Mouse (Mus musculus): Measurements from ENCODE around the gene Kctd6.

Gene Kctd6

GRCm38 (mm10) chr14:8213803-8214224 lies at the start of gene Kctd6:
Gene Kctd6 (plus strand): TSS chr14:8214140.
- DNase-seq (ENCODE audit: low spot score in 2 of 2): peak; percentile 95 to 96

- no peak for DNase-seq (ENCODE audit: low spot score in 2 of 2)
These were observed 49.5 kb upstream of the Kctd6 start for GRCm38 (mm10) chr14:8164463-8164862.

GRCm38 (mm10) chr14:8172507-8173410 lies 41.2 kb upstream of the Kctd6 start, which contains the start of gene Pdhb:
Gene Pdhb (minus strand): TSS chr14:8173025.
- peak; percentile 99 for DNase-seq (ENCODE audit: low spot score in 2 of 2)

GRCm38 (mm10) chr14:8173542-8174250 lies 40.2 kb upstream of the Kctd6 start:
- peak; percentile 46 to 50 for DNase-seq (ENCODE audit: low spot score in 2 of 2)

DNA sequence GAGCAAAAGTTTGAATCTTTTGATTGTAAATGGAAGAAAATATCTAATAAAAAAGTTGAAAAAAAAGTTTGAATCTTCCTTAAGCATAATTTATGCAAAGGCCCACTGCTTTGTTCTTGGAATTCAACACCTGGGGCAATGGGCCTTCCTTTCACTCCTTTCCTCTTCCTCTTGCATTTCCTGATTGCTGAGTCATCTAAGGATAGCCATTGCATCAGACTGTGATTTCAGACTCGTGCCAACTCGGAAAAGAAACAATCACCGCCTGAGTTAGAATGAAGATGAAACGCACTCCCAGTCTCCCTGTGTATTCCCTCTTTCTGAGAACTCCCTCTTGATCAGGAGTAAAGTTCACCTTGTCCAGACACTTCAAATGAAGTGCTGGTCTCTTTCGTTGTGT lies 39.3 kb upstream of the Kctd6 start:
- DNase-seq (ENCODE audit: low spot score in 2 of 2): no peak

DNA sequence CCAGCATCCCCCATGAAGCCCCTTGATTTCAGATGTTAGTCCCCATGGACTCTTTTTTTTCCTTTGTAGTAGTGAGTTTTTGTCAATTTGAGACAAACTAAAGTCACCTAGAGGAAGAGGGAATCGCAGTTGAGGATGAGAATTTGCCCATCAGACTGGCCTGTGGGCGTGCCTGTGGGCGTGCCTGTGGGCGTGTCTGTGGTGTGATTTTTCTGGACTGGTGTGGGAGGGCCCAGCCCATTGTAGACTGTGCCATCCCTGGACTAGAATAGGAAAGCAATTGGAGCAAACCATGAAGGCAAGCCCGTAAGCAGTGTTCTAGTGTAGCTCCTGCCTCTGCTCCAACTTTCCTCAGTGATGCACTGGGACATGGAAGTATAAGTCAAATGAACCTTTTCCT lies 37.7 kb upstream of the Kctd6 start:
- DNase-seq (ENCODE audit: low spot score in 2 of 2): no peak

- no peak for DNase-seq (ENCODE audit: low spot score in 2 of 2)
These were observed 33.4 kb upstream of the Kctd6 start for GRCm38 (mm10) chr14:8180371-8181035.

GRCm38 (mm10) chr14:8183330-8183729 lies 30.6 kb upstream of the Kctd6 start:
- no peak for DNase-seq (ENCODE audit: low spot score in 2 of 2)

- peak; percentile 70 to 78 for DNase-seq (ENCODE audit: low spot score in 2 of 2)
These were observed 27.5 kb upstream of the Kctd6 start for GRCm38 (mm10) chr14:8186278-8187045.

GRCm38 (mm10) chr14:8190556-8190955 lies 23.4 kb upstream of the Kctd6 start:
- DNase-seq (ENCODE audit: low spot score in 2 of 2): no peak

DNA sequence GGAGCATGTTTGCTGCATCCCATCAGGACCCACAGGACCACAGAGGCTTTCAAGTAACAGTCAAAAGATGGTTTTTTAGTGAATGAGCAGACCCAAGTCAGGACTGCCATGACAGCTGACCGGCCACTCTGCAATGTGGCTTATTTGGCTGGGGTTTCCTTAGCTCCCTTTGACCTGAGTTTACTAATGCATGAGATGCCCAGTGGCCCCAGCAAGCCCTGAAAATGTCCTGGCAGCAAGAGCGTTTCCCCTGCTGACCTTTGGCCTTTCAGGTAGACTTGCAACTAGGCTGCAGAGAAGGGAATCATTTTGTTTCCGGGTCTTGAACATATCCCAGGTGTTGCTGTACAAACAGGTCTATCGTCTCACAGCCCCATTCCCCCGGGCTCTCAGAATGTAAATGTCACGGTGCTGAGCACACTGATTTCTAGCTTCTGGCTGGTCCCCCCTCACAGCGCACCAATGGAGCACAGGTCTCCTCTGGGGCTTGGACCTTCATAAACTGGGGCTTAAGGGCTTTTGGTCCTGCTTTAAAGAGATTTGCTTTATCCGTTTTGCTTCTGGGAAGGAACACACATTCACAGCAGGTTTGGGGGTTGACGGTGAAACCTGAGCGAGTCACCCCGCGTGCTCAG lies 22.5 kb upstream of the Kctd6 start:
- DNase-seq (ENCODE audit: low spot score in 2 of 2): no peak

GRCm38 (mm10) chr14:8192727-8193126 lies 21.2 kb upstream of the Kctd6 start:
- DNase-seq (ENCODE audit: low spot score in 2 of 2): no peak

GRCm38 (mm10) chr14:8200769-8201168 lies 13.2 kb upstream of the Kctd6 start:
- DNase-seq (ENCODE audit: low spot score in 2 of 2): no peak

GRCm38 (mm10) chr14:8201715-8202114 lies 12.2 kb upstream of the Kctd6 start:
- DNase-seq (ENCODE audit: low spot score in 2 of 2): no peak

- DNase-seq (ENCODE audit: low spot score in 2 of 2): peak; percentile 33 to 44
These were observed 7.6 kb upstream of the Kctd6 start for GRCm38 (mm10) chr14:8206179-8206910.

DNA sequence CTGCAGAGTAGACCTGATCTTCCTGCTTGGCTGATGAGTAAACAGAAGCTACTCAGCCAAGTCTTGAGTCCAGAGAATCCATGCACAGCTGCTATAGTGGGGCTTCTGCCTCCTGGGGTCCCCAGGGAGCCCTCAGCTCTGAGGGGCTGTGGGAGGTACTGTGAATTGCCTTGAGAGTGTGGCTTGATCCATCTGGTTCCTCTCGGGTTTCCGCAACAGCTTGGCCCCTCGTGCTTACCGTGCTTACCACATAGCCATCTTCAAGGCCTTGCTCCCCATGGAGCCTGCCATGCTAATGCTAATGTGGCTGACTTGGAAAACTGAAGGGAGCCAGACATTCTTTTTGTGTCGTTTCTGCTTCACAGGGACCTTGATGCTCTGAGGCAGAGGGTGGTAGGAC lies 6.8 kb upstream of the Kctd6 start:
- DNase-seq (ENCODE audit: low spot score in 2 of 2): no peak

- no peak for DNase-seq (ENCODE audit: low spot score in 2 of 2)
These were observed 6.4 kb upstream of the Kctd6 start for GRCm38 (mm10) chr14:8207543-8207942.

DNA sequence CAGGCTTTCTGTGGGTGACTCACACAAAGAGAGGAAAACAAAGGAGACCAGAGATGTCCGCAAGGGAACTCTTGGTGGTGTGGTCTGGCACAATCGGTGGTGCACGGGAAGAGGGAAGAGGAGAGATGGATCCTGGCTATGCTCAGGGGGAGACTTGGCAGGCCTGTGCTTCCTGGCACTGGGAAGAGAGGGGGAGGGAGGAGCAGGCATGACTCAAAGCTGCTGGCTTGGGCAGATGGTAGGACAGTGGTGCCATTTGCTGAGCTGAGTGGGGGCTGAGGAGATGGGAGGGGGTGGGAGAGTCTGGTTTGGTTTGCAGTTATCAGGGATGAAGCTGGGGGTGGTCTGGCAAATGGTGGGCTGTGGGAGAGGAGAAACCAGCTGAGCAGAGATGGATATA lies 5.1 kb upstream of the Kctd6 start:
- DNase-seq (ENCODE audit: low spot score in 2 of 2): peak; percentile 84

GRCm38 (mm10) chr14:8209896-8210295 lies 4.0 kb upstream of the Kctd6 start:
- no peak for DNase-seq (ENCODE audit: low spot score in 2 of 2)

GRCm38 (mm10) chr14:8212996-8213395 lies 944 bp upstream of the Kctd6 start:
- no peak for DNase-seq (ENCODE audit: low spot score in 2 of 2)

Measured in right cerebral cortex, adult 2 months (tissue).